Mouse (Mus musculus) cerebellum, postnatal 14 days (tissue): ENCODE data around the gene Bfsp1.
A peak's percentile ranks its signal among the peaks of the same experiment; 100 is the strongest.

Experiments
- DNase-seq, 2 experiments: peaks; one replicate each; pipeline ENCODE4 v3.0.0; 2021; ENCODE audit warnings: mixed read lengths in 2 of 2

The Bfsp1 gene

DNA sequence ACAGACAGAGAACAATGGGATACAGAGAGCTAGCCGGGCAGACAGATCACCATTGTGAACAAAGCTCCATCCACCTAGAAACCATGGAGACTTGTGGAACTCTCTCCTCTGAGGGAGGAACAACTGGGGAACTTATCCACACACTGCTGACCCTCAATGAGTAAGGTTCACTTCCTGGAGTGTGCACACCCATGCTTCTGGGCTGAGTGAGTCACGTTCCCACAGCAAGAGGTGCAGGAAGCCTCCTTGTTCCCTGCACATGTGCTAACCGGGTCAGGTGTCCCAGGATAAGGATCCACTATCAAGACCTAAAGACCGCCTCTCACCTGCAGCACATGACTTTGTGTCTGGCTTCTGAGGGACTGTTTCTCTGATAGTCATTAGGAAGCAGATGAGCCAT is 9.5 kb downstream of the Bfsp1 start:
- DNase-seq, result no peak

DNA sequence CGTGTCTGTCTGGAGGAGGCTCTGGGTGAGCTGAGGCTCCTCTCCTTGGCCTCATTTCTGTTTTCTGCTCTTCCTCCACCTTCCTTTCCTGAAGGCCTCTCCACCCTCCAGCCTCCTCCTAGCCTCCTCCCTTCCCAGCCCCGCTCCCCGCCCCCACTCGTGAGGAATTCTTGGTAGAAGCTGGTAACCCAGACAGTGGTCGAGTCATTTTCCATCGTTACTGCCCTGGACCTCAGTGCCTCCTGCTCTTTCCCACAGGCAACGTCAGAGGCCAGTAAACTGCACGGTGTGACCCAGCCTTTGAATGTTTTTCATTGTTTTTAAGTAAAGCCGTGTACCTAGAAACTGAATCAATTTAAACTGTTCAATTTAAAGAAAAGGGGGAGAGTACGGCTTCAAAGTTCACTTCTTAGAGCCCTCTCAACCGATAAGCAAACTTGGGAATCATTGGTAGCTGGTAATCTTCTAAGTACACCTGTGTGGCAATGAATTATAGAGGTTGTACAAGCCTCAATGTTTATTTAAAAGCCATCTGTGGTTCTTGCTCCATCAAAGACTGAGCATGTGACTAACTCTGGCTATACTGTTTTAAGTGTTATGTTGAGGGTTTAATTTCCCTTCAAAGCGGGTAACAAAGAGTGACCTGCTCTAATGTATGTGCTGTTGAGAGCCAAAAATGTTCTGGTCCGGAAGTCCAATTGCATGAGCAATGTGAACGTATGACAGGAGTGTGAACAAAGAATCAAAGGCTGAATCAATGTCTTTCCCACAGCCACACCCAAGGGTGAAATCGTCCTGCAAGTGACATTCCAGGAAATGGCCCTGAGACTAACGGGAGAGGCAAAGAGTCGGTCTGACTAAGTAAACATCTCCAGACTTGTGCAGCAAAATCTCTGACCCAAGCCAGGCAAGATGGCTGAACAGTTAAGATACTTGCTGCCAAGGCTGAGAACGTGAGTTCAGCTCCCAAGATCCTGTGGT is 10.4 kb downstream of the Bfsp1 start:
- no peak for DNase-seq

DNA sequence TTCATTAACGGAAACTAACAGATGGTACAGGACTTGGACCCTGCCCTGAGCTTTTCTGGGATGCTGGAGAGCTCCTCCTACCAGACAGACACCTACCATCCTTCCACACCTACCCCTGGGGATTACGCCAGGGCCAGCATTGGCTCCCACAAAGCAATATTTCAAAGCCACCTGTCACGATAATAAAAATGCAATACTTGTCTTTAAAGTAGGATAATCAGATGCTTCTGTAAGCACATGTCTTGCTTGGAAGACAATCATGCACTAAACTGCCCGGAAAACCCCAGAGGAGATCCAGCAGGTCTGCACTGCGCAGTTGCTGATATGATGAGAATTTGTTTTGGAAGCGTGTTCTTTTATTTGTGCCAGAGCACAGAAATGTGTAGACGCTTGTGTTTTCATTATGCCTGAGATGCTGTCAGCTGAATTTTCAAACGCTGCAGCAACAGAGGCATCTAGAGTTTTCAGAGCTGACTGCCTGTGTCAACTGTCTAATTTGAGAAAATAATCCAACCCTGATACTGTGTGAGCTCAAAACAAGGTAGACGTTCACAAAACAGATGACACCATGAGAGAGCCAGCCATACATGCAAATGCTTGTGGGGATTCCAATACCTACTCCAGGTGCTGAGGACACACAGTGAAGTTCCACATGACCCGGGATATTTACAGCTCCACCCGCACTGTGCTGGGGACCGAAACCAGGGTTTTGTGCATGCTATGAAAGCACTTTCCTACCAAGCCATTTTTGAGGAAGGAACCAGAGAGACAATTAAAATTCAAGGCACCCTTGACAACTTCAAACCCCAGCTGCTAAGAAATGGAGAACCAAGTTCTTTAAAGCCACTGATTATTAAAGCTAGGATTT is 11.4 kb downstream of the Bfsp1 start:
- peak; percentile 33 to 71 for DNase-seq

DNA sequence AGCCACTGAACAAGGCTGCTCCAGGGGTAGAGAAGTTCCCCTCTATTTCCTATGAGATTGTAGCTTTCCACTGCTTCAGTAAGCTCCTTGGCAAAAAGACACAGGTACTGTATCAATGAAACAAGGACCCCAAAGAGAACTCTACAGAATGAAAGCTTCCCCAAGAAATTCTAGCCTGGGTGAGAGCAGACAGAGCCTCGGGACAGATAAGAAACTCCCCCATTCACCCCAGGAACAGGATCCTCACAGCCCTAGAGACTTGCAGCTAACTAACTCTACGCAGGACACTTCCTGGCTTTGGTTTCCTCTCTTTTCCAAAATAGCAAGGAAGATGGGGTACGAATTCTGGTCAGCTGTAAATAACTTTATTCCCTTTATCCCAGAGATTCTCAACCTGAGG is 15.7 kb downstream of the Bfsp1 start:
- no peak for DNase-seq

DNA sequence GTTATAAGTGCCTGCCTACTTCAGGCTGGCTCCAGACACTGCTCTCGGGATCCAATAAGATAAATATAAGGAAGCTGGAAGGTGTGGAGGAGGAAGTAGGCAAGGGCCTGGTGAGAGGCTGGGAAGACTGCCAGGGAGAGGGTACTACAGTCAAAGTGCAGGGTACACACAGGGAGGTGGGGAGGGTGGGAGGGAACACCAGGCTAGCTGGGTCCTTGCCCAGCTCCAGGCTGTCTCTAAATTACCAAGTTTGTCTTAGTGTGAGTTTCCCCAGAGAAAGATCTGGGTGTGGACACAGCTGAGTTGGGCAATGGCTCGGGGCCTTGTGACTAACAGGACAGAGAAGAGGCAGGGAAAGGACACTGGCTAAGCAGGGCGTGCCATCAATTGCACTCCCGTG is 16.2 kb downstream of the Bfsp1 start:
- DNase-seq, result no peak

DNA sequence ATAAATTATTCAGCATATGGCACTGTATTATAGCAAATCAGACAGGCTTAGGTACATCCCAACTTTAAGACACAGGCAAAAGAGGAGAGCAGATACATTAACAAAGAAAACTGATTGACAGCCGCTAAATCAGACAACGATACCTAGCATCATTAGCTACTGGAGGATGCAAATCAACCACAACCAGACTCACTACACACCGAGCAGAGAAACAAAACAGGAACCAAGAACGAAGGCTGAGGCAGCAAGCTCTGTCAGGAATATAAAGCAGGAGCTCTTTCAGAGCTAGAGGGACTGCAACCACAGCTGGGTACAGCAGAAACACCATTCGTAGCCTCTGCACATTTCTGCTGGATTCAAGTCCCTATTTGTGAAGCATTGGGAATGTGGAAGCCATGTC is 18.2 kb downstream of the Bfsp1 start:
- no peak for DNase-seq

DNA sequence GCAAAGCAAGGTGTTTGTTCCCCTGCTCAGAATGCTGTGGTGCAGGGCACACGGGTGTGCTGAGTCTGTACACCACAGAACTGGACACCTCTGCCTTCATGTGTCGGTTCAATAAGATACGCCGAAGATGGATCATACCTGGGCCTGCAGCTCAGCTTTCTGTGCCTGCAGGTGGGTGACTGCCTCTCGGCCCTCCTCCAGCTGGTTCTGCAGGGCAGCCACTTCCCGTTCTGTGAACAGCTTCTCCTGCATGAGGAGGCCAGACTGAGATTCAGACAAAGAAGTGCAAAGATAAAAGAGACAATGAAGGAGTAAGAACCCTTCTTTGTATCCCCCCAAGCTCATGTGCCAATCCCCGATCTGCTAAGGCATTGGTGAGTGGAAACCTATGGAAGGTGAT is 21.4 kb downstream of the Bfsp1 start:
- DNase-seq, result no peak

DNA sequence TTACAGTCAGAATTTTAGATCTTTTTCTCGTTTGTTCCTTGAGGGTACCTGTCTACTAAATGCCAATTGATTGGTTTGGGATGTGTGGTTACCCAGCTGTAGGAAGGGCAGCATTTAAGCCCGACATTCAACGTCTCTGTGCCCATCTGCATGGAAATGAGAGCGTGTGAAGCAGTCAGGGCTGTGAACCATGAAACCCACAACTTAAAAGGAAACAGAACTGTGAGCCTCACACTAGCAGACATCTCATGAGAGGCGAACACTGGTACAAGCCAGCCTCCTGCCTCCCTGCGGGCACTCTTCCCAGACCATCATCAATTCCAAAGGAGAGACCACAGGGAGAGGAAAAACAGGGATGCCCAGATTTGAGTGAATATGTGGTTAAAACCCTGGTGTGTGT is 22.1 kb downstream of the Bfsp1 start:
- DNase-seq, result peak; percentile 31 to 32

DNA sequence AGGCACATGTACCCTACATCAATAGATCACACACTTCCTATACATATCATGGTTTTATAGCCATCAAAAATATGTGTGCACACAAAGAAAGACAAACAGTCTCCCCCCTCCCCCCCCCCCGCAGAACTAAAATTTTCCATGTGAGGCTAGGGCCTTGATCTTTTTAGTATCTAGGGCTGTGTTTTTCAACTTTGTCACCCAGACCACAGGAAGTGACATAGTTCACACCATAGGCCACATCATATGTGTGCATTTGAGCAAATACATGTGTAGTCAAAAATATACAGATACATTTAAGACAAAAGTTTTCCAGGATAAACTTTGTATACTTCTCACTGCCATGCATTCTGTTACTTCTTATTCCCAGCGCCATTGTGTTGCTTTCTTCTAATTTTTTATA is 23.5 kb downstream of the Bfsp1 start:
- no peak for DNase-seq

DNA sequence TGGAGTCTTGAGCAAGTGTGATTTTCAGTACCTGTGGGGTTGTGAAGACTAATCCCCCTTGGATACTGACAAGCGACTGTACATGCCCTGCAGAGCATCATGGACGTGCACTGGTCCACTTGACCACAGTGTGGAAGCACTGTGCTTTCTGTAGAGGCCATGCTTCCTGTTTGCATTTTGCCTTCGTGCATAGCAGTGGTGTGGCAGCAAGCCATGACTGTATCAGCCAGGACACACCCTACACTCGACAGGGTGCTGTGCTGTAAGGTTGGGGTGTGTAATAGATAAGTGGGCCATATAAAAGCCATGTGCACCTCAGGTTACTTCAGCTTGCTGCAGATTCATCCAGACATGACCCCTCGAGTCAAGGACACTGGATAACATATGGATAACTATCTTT is 24.3 kb downstream of the Bfsp1 start:
- DNase-seq, result peak in 1 of 2 experiments; percentile 24

DNA sequence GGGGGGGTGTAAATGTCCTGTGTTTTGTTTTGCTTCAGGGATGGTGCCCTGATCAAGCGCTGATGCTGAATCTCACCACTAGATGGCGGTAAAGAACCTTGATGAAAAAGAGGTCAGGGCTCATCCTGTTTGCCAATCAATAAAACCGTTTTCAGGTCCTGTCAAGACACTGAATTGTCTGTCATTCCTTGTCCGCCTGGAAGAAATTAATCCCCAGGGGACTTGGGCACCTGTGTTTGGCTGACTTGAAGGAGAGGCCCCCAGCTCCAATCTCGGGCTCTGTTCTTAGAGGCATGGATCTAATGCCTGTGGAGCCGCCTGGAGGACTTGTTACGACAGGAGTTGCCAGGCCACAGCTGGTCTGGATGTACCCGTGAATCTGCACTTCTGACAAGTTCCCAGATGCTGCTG is 25.7 kb downstream of the Bfsp1 start:
- DNase-seq, result peak; percentile 86 to 88

DNA sequence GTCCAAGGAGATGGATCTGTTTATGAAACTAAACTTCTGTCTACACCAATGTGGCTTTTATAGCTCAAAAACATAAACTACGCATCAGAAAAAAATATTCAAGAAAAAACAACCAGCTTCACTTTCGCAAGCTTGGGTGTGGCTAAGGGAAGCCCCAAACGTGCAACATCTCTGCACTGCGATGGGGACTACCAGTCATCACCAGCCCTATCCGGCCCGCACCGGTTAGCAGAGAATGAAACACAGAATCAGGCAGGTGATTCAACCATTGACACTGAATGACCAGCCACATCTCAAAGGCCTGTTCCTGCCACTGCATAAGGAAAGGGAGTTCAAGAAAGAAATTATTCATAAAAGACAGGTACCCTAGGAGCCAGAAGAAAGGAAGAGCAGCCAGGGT is 27.2 kb downstream of the Bfsp1 start:
- DNase-seq, result no peak

DNA sequence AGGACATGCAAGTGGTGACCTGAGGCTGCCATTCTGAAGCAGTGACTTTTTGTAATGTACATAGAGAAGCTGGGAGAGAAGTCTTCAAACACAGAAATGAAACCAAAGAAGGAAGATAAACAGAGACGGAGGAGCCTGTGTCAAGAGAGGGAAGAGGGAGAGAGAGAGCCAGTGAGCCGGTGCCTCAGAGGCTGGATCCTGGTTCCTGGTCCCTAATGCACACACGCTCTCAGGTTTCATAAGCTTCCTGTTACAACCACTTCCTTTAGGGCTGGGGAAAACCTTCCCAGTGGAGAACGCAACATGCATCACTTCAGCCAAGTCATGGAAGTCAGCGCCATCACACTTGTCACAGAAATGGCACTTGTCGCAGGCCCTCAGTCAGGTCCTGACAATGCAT is 28.9 kb downstream of the Bfsp1 start:
- no peak for DNase-seq

DNA sequence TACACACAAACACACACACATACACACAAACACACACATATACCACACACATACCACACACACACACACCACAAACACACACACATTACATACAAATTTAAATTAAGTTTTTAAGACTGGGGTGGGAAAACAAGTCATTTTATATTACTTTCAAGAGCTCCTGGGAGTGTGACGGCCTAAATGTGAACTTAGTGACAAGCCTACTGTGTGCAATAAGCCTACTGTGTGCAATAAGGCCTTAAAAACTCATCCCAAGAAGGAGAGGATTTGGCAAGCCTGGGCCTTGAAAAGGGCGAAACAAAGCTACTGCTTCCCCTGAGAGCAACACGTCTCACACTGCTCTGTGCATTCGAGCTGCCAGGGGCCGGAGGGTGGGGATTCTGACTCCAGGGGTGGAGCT is 30.3 kb downstream of the Bfsp1 start:
- DNase-seq, result no peak

DNA sequence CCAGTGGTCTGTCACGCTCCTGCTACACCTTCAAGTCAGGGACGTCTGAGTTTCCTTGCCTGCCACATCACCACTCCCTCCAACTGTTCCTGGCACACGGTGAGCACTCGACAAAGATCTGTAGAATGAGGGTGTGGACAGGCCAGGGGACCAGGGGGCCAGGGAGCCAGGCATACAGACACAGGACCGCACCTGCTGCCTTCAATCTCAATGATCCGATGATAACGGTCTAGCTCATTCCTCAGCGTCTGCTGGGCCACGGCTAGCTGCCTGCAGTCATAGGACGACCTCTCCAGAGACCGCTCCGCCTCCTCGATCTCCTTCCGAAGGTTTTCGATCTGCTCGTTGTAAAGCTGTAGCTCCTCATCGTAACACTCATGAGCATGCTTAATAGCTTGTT is 31.3 kb downstream of the Bfsp1 start:
- DNase-seq, result no peak

DNA sequence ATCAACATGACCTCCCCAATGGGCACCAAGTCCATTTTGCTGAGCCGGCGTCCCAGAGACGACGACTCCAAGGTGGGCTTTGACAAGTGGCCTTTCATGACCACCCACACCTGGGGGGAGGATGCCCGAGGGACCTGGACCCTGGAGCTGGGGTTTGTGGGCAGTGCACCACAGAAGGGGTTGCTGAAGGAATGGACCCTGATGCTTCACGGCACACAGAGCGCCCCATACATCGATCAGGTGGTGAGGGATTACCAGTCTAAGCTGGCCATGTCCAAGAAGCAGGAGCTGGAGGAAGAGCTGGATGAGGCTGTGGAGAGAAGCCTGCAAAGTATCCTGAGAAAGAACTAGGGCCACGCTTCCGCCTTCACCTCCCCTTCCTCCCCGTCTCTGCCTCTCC is 49.5 kb downstream of the Bfsp1 start:
- DNase-seq, result no peak

DNA sequence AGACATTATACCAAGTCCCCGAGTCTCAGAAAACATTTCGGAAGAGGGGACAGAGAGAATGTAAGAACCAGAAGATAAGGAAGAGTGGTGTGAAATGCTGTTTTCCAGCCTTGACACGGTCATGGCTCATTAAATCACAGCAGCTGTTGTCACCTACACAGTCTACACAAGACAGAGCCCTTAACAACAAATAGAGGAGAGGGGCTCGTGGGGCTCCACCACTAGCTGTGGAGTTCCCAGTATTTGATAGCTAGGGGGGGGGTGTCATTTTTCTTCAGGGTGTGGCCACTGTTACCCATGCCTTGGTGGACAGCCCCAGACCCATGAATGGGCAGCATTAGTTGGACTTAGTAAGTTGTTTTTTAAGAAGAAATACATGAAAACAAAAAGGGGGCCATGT is 50.7 kb downstream of the Bfsp1 start:
- DNase-seq, result no peak

DNA sequence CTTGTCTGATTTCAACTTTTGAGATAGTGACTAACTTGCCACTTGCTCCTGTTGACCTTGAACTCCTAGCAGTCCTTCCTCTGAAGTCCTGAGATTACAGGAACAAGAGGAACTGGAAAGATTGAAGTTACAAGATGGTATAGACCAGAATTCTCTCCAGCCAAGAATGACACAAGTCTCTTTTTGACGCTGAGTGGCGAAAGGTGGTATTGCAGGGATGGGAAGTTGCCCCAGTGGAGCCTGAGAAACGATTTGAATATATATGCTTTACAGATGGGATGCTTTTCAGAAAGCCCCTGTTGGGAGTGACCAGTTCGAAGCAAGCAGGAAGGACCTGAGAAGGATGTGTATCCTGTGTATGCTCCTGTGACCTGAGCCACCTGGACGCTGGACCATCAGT is 54.2 kb downstream of the Bfsp1 start:
- DNase-seq, result peak in 1 of 2 experiments; percentile 15

DNA sequence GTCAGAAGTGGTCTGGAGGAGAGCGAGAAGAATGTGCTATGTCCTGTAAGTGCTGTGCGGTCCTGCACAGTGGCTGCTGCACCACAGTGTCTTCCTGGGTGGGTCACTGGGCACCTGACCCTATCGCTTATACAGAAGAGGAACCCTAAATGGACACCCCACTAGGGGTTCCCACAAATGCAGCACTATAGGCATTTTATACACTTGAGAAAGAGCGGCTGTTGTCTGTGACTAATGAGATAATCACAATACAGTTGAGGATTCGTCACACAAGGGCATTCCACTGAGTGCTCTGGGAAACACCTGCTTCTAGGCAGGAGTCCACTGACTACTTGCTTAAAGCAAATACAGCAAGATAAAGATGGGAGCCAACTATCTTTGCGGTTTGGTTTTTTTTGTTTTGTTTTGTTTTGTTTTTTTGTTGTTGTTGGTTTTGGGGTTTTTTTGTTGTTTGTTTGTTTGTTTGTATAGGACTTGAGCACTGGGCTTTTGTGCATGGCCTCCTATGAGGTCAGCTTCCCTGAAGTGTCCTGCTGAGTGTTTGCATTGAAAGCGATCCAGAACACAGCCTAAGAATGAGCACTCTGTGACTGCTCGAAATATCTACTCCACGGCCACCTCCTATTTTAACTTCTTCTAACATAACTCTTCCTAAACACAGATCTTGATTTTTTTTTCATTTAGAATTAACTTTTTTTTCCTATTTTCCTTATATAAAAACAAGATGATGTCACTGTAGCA is 55.9 kb downstream of the Bfsp1 start:
- no peak for DNase-seq

DNA sequence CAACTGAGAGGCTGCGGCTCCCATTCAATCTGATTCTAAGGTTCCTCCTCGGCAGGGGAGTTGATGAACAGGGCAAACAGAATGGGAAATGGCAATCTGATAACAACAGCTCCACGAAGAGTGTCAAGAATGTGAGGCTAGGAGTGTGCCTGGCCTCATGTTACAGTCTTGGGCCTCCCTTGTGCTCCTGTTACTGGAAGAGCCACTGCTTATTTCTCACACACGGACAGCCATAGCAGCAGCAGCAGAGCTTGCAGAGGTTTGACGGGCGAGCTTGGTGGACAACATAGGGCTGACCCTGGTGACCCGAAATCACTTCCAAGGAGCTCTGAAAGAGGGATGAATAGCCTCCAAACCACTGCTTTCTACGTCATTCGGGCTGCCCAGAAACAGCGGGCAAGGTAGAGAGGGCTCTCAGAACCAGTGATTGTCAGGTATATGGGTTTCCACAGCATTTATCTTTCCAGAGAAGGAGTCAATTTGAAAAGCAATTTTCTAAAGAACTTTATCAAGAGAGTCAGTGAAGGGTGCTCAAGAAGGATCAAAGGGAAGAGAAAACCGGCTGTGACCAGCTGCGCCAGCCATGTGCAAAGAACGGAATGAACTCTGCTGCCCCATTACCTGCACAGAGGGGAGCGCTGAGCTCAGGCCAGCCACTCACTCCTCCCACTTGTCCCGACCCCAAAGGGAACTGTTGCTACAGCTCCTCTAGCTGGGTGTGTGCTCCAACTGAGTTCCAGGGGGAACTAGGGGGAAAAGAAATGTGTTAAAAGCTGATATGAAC is 56.6 kb downstream of the Bfsp1 start:
- no peak for DNase-seq

DNA sequence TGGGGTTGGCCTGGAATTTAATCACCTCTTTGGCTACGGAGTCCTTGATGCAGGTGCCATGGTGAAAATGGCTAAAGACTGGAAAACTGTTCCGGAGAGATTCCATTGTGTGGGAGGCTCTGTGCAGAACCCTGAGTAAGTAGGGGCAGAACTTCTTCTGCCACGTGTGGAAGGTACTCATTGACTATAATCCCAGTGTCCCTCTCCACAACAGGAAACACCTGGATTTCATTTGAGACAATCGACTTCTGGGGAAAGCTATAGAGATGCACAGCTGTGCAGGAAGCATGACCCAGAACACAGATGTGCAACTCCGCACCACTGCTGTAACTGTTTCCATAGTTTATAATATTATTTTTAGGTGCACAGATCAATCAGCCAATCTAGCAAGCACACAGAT is 61.9 kb downstream of the Bfsp1 start:
- no peak for DNase-seq

DNA sequence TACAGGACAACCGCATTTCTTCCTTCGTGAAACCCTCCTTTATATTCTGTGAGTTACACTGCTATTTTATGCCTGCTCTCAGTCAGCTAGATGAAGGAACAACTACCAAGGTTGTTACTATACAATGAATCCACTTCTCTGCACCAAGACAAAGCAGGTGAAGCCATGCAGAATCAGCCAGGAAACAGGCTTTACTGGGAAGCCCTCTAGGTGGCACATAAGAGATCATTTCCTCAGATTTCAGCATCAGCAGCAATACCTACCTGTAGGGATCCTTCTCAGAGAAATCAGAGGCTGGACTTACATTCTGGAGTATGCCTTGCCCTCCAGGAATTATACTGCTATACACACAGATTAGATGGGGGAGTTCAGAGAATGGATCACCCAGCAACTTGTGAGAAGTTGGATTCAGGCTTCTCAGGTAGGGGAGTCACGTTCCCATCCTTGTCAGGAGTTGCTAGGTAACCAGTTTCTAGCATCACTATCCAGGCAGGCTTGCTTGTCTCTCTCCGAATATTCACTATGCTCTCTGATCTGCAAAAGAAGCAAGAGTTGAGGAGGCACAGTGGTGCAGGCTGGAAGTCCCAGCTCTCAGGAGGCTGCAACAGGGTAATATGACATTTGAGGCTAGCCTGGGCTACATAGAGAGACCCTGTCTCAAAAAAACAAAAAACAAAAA is 66.5 kb downstream of the Bfsp1 start:
- DNase-seq, result no peak
